21 mouse cellular contexts compared by ENCODE assay signal in the genomic region with DNA sequence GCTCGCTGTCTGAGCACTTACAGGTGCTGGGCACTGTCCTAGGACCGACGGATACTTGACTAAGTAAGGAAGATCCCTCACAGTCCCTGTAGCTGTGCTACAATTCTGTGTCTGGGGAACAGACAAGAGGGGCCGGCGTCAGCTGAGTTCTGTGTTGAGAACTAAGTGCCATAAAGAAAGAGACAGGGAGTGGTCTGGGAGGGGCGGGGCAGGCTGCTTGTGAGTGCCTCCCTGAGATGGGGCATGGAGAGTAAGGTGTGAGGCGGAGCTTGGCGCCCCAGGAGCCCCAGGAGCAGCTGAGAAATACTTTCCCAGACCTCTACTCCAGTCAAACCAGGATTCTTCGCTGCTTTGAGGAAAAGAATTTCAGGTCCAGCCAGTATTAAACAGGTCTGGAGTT.
DNase-seq lines count a peak whose midpoint lies in the region; ATAC-seq lines count a peak whose summit lies in the region.
"Had no signal": no experiment of that assay in that cellular context is flagged by ENCODE, and none has a peak within 500 bp of the region (broad histone marks: within the 10 kb centered on the region; RNA-seq: fewer than 3 reads in every experiment).

No protein-coding gene starts in this region.

- no peaks in the 10 kb centered on the region for H3K27me3 ChIP-seq in limb, embryonic 12.5 days
- H3K27me3 ChIP-seq in limb, embryonic 10.5 days (ENCODE audit: low read depth, poor library complexity, severe bottlenecking): no peaks in the 10 kb centered on the region
- no peaks in the 10 kb centered on the region for H3K27me3 ChIP-seq in liver, embryonic 13.5 days
- H3K27me3 ChIP-seq: embryonic facial prominence, embryonic 13.5 days; forebrain, embryonic 13.5 days; hindbrain, embryonic 12.5 days; midbrain, embryonic 13.5 days; neural tube, embryonic 12.5 days had no signal

- no peaks in the 10 kb centered on the region for H3K36me3 ChIP-seq in limb, embryonic 12.5 days
- H3K36me3 ChIP-seq in limb, embryonic 10.5 days: no peaks in the 10 kb centered on the region
- H3K36me3 ChIP-seq in liver, embryonic 13.5 days: no peaks in the 10 kb centered on the region
- H3K36me3 ChIP-seq: embryonic facial prominence, embryonic 13.5 days; hindbrain, embryonic 12.5 days; midbrain, embryonic 13.5 days; neural tube, embryonic 12.5 days had no signal

- no peak for DNase-seq in limb, embryonic 10.5 days (ENCODE audit: low spot score)
- peak; percentile 21 for DNase-seq in lung, postnatal 36 days
- no peak for DNase-seq in lung, postnatal 10 days
- peak; percentile 23 for DNase-seq in liver, embryonic 13.5 days
- DNase-seq in adipocyte (ENCODE audit: low spot score): no peak
- DNase-seq in cerebellum, adult 11 months: no peak
- DNase-seq: adrenal gland, postnatal 36 days; cerebellum, adult 9-11 months; gastrocnemius, postnatal 36 days; heart, adult 2 months; kidney, adult 8-10 months; kidney, postnatal 10 days; right cerebral cortex, postnatal 25 days; spleen, adult 18-20 months; thymus, postnatal 25 days had no signal

- no peaks in the 10 kb centered on the region for H3K9me3 ChIP-seq in limb, embryonic 12.5 days
- H3K9me3 ChIP-seq in limb, embryonic 10.5 days (replicated peaks): no peaks in the 10 kb centered on the region
- no peaks in the 10 kb centered on the region; the same call in 1 of the 2 replicates for H3K9me3 ChIP-seq in liver, embryonic 13.5 days (replicated peaks)
- H3K9me3 ChIP-seq: embryonic facial prominence, embryonic 13.5 days; hindbrain, embryonic 12.5 days; midbrain, embryonic 13.5 days; neural tube, embryonic 12.5 days had no signal

- no peak overlapping the region for H3K9ac ChIP-seq in limb, embryonic 12.5 days (replicated peaks)
- H3K9ac ChIP-seq in liver, embryonic 13.5 days: no peak overlapping the region
- H3K9ac ChIP-seq: embryonic facial prominence, embryonic 13.5 days; forebrain, embryonic 13.5 days; hindbrain, embryonic 12.5 days; midbrain, embryonic 13.5 days; neural tube, embryonic 12.5 days had no signal

- no peak overlapping the region for H3K4me3 ChIP-seq in limb, embryonic 12.5 days (replicated peaks)
- H3K4me3 ChIP-seq in limb, embryonic 10.5 days: no peak overlapping the region
- H3K4me3 ChIP-seq in liver, embryonic 13.5 days (replicated peaks): no peak overlapping the region
- H3K4me3 ChIP-seq: embryonic facial prominence, embryonic 13.5 days; forebrain, embryonic 13.5 days; heart, adult 2 months; hindbrain, embryonic 12.5 days; midbrain, embryonic 13.5 days; neural tube, embryonic 12.5 days had no signal

- no peak overlapping the region for H3K27ac ChIP-seq in limb, embryonic 12.5 days
- H3K27ac ChIP-seq in limb, embryonic 10.5 days: no peak overlapping the region
- H3K27ac ChIP-seq in liver, embryonic 13.5 days: no peak overlapping the region
- H3K27ac ChIP-seq: embryonic facial prominence, embryonic 13.5 days; forebrain, embryonic 13.5 days; heart, adult 2 months; hindbrain, embryonic 12.5 days; midbrain, embryonic 13.5 days; neural tube, embryonic 12.5 days had no signal

- ATAC-seq in limb, embryonic 12.5 days (ENCODE audit: insufficient number of reproducible peaks, insufficient read depth, low FRiP score, low TSS enrichment, low read depth): no peak
- peak; percentile 70 for ATAC-seq in liver, embryonic 13.5 days (ENCODE audit: low read depth)
- ATAC-seq: forebrain, embryonic 13.5 days; midbrain, embryonic 13.5 days had no signal

- peaks cover 23% of the 10 kb centered on the region for H3K4me1 ChIP-seq in limb, embryonic 12.5 days (replicated peaks)
- peaks cover 31% of the 10 kb centered on the region for H3K4me1 ChIP-seq in limb, embryonic 10.5 days
- H3K4me1 ChIP-seq in liver, embryonic 13.5 days (replicated peaks): peaks cover 34% of the 10 kb centered on the region

- 19% methylated on average over 9 of the region's 9 CpGs for WGBS in limb, embryonic 12.5 days
- WGBS in limb, embryonic 10.5 days: 16% methylated on average over 9 of the region's 9 CpGs
- 32% methylated on average over 9 of the region's 9 CpGs for WGBS in liver, embryonic 13.5 days (ENCODE audit: insufficient replicate concordance)

- peak overlapping the region; percentile 28; the same call in 1 of the 2 replicates for H3K4me2 ChIP-seq in limb, embryonic 12.5 days
- H3K4me2 ChIP-seq in liver, embryonic 13.5 days: peak overlapping the region; percentile 34; the same call in 1 of the 2 replicates
- H3K4me2 ChIP-seq: embryonic facial prominence, embryonic 13.5 days; forebrain, embryonic 13.5 days; hindbrain, embryonic 12.5 days; midbrain, embryonic 13.5 days; neural tube, embryonic 12.5 days had no signal

Comparison
In these comparisons a context has a peak if more than half of its experiments do, and no peak if none do; other contexts are left out.
1. DNase-seq: peak in lung, postnatal 36 days (single experiment) and liver, embryonic 13.5 days (single experiment); none in limb, embryonic 10.5 days (single experiment), lung, postnatal 10 days (single experiment), adipocyte (single experiment) and cerebellum, adult 11 months (single experiment).